Mouse (Mus musculus): ENCODE measurements at regions not wholly inside any gene's neighbourhood (a gene's known extent, or its start where the extent isn't known, plus 50 kb on each side); places are given as distances from the start of the nearest gene placed in this dataset.

- no peak for TF ChIP-seq CTCF (IDR thresholded peaks at IDR 0.05; ENCODE audit: low read depth)
- TF ChIP-seq EP300 (optimal IDR thresholded peaks at IDR 0.05): no peak
These were observed 390.6 kb downstream of the Fat4 start for GRCm38 (mm10) chr3:39277310-39277709.

All from stomach, postnatal 0 days (tissue).